Mouse (Mus musculus) kidney, postnatal 10 days (tissue): ENCODE data around the gene Rnf166.

Experiments
- DNase-seq: peaks from one replicate; pipeline ENCODE4 v3.0.0; 2021; ENCODE audit warnings: mixed read lengths

The Rnf166 gene

DNA sequence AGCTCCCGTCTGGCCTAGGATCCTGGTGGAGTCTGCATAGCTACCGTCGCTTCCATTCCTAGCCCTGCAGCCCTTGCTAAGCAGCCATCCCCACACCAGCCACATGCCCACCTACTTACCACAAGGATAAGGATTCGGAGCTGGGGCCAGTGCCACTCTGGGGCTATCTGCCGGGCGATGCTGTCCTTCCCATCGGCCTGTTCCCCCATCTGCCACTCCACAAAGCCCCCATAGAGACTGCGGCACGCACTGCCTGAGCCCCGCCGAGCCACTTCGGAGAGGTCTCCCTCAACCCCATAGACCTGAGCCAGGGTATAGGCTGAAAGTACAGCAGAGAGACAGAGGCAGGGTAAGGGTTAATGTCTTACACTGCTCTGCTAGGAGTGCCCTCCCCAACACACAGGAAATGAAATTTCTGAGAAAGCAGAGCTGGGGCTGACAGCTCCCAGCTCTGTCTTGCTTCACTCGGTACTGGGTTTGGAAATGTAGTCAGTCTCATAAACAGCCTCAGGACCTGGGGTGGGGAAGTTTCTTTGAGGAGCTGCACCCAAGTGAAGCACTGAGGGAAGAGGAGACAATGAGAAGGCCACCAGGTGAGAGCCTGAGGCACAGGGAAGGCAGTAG is 38.0 kb downstream of the Rnf166 start:
- DNase-seq: no peak

DNA sequence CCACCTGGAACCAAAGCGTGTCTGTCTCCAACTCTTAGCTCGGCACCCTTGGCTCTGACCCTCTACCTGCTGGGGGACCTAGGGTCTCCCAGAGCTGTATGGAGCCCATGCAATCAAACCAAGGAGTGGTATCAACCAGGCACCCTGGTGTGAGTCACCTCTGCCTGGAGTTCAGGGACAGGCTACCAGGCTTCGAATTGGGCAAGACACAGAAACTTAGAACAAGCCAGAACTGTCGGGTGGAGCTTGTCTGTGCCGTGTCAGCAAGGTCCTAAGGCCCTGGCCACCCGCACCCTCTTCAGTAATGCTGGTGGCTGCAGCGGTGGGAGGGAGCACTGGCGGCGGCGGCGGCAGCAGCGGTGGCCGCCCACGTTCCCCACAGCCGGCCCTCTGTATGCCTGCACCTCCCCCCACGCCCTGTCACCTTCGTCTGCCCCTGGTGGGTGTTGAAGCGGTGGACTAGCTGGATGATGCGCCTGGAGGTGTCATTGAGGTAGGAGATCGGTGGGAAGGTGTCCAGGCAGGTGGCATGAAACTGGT is 39.2 kb downstream of the Rnf166 start:
- DNase-seq: no peak

DNA sequence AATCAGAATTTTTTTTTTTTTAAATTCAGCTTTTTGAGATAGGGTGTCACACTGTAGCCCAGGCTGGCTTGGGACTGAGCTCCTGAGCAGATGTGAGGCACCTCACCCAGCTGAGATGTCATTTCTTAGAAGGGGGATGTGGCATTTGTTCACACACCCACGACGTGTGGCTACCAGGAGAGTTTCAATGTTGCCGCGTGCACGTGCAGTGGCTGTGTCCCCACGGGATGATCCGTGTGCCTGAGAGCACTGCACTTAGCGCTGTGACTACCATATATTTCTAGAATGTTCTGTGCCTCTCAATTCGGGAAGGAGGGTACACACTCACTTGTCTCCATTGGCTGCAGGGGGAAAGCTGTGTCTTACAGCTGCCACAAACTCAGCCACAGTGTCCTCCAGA is 39.7 kb downstream of the Rnf166 start:
- DNase-seq: no peak

DNA sequence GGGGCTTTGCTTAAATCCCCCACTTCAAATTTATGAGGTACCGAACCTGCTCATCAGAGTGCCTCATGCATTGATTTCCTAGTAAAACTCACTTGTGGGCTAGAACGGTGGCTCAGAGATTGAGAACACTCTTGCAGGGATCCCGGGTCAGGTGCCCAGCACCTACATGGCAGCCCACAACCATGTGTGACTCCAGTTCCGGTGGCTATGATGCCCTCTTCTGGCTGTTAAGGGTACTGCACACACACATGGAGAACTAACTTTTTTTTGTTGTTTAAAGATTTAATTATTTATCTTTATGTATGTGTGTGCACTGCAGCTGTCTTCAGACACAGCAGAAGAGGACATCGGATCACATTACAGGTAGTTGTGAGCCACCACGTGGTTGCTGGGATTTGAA is 40.5 kb downstream of the Rnf166 start:
- no peak for DNase-seq

DNA sequence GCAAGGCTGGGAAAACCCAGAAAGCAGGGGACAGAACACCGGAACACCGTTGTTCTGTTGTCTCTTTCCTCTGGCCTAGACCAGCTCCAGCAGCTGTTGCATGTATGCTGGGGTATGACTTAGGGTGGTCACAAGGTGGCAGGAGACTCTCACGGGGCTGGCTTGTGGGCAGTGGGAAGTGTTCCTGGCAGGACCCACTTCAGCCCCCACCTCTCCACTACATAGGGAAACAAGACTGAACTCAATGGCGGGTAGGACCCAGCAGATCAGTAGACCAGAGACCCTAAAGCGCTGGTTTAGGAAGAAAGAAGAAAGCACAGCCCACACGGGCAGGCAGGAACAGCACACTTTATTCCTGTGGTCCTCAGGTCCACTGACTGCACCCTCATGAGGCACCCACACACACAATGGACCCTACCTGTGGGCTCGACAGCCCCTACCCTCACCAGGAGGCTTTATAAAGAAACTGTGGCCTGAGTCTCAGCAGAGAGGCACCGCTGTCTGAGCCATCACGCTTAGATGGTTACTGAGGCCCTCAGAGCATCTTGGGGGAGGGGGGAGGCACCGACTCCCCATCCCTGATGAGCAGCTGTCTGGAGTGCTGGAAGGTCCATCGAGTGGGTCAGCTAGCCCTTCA is 42.5 kb downstream of the Rnf166 start:
- no peak for DNase-seq

DNA sequence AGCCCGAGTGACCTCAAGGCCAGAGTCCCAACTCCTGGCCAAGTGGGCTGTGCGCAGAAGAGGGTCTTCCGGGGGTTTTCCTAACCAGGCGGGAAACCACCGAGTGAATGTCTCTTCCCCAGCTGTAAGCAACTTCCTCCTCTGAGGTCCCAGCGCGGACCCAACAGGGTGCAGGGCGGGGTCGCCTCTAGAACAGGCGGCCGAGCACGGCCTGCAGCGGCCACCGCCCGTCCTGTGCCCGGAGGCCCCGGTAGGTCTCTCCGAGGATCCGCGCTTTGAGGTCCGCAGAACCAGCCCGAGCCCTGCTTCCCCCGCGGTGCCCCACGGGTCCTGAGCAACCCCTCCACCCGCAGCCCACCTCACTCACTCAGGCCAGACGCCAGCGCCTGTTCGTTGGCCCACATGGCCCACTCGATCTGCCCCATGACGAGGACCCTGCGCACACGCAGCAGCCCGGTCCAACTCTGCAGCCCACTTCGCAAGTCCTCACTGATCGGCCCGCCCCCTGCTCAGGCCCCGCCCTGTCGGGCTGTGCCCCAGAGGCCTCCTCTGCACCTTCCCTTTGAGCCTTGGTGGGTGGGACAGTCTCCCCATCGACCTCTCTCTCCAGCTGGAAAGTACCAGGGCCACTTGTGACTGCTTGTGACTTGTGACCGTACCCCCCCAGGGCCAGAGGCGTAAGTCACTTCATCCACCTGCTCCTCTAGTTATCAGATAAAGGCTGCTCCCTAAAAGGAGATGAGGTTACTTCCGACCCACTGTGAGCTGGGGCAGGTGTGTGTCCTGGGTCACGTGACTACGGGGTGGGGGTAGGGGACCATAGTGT is 43.2 kb downstream of the Rnf166 start, which contains the start of gene Cyba:
Gene Cyba, minus strand, starts transcription at position 488 of the 826 bp plus-strand sequence.
- DNase-seq: peak; percentile 90

DNA sequence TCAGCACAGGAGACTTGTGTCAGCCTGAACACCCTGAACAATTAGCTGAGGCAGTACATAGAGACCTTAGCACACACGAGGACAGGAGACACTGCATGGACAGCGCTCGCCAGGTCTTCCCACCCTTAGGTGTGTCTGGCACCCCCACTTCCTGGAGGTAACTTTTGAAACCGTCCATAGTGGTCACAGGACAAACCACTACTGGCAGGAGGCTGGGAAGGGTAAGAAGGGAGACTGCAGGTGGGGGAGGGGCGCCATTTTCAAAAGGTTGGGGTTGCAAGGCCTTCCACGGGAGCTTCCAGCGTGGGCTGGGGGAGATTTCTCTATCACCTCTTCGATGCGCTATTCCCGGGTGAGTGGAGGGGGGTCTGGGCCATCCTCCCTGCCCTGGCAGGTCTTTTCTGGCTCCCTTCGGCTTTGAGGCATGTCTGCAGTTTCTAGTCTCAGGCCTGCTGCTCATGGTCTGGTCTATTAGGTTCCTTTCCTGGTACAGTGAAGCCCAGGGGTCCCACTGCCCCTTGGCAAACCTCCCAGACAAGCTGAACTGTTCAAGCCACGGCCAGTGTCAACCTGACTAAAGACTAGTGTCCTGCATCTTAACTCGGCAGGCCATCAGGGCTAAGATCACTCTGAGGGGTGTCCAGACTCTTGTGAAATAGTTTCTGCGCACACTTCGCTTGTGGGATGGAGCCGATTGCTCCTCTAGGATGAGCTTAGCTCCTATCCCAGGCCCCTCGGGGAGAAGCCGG is 44.0 kb downstream of the Rnf166 start:
- DNase-seq: peak; percentile 69

DNA sequence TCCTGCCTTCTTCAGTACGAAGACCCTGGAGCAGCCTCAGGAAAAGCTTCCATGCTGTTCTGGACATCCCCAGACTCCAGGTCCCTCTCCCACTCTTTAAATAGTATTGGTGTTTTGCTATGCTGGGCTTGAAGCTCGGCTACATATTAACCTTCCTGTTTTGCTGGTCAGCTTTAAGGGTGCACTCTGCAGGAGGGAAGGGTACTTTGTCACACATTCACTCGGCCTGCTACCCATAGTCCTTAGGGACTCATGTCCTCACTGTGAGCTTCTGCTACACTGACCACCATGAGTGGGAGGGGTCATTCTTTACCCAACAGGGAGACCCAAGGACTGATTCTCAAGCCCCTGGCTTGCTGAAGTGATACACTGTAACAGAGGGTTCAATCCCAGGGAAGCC is 45.2 kb downstream of the Rnf166 start:
- peak; percentile 45 for DNase-seq

DNA sequence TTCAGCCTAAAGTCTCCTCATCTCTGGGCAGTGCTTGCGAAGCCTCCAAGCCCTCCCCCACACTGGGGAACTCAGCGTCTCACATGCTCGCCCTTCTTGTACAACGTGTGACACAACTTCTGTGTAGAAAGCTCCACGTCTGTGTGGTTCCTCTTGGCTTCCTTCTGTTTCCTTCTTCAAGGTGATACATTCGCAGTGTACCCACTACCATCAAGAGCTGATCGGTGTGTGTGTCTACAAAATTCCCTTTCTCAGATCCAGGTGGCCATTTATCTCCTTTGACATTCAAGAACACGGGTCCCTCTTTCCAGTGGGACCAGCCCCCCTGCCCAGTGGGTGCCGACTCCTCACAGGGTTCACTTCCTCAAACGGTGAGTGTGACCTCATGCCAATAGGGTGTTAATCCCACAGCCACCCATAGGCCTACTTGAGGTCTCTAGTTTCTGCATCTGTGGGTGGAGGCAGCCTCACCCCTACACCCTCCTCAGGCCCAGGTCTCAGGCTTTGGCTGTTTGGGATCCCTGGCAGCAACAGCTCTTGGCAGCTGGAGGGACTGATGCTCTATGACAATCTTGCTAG is 45.7 kb downstream of the Rnf166 start:
- DNase-seq: no peak

DNA sequence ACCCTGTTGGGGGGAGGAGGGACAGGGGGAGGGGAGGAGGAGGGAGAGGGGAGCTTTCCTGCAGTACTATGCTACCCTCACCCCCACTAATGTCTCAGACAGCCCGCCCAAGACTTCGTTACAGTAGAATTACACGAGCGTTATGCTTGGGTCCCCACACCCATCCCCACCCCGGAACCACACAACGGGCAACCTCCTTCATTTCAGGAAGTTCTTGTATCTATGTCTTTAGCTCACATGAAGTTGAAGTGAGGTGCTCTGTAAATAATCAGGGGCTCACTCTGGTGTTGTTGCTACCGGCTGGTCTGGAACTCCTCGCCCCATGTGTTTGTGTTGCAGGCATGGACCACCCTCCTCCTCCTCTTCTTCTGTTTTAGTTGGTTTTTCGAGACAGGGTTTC is 47.7 kb downstream of the Rnf166 start:
- no peak for DNase-seq

DNA sequence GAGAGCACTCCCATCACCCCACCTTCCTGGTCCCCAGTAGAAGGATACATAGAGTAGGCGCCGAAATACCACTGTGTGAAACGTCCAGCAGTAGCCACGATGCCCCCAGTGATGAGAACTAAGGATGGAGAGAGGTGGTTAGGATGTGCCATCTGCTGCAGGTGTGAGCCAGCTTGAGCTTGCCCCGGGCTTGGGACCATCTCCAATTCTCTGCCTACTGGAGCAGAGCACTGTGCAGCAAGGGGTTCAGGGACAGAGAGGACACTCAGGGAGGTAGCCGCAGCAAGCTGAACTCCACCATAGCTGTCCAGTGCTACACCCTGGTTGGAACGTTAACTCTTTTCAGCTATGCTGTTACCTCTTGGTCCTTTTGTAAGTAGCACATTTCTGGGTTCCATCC is 48.3 kb downstream of the Rnf166 start:
- DNase-seq: no peak

DNA sequence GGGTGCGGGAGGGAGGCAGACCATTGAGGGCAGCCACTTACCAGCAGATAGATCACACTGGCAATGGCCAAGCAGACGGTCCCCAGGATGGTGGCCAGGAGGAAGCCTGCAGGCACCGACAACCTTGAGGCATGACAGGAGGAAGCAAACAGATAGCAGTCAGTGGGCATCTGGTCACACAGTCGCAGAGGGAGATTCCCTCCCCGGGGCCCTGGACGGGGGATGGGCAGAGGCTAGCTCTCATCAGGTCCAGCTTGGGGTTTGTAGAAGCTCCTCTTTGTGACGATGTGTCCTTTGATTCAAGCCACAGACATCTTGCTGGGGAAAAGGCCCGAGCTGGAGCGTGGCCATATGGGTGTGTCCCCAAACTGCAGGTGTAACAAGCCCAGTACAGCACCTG is 49.7 kb downstream of the Rnf166 start:
- no peak for DNase-seq

DNA sequence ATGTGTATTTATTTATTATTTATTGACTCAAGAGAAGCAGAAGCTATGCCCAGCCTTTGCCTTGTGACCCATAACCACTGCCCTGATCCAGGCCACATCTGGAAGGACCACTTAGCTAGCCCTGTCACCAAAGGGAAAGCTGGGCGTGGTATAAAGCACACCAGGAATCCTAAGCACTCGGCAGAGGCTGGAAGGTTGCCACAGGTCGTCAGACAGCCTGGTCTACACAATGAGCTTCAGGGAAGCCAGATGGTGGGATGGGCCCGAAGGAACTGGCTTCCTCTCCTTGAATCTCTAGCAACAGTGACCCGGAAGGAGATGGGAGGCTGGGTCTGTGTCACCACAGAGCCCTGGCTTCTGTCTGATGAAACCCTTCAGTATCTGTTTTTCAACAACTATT is 52.2 kb downstream of the Rnf166 start:
- DNase-seq: peak; percentile 81

DNA sequence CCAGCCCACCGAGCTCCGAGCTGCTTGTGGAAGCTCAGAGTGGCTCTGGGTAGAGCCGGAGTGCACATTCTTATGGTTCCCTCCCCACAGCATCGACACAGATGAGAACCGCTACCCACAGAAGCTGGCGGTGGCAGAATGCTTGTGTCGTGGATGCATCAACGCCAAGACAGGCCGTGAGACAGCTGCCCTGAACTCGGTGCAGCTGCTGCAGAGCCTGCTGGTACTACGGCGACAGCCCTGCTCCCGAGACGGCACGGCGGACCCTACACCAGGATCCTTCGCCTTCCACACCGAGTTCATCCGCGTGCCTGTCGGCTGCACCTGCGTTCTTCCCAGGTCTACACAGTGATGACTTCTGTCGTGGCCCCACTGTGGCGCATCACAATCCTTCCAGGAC is 52.6 kb downstream of the Rnf166 start:
- DNase-seq: no peak

DNA sequence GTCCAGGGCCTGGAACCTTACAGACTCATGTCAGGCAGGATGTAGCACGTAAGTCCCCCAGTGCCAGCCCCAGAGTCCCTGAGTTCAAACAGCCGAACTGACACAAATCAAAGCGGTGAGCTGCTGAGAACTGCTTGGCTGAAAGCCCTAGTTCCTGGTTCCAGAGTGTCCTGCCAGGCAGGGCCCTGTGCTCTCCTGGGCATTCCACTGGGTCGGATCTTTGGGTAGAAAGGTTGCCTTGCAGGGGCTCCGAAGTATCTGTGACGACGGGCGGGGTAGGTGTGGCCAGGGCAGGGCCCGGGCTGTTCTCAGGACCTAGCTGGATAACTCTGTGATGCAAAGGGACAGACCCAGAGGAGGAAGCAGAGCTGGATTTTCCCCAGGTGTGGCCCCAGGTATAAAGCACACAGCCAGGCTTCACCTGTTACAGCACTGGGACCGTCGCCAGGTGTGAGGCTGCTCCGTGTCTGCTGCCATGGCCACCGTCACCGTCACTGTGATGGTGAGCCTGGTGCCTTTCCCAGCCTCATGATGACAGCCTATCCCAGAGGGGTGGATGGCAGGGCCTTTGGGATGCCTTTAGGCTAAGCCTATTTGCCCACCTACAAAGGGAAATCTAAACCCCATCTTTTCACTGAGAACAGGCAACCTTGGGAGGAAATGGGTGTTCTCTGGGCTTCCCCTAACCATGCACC is 54.3 kb downstream of the Rnf166 start, which contains the start of gene Il17c:
Gene Il17c, plus strand, starts transcription at position 645 of the 695 bp plus-strand sequence.
- DNase-seq: no peak

DNA sequence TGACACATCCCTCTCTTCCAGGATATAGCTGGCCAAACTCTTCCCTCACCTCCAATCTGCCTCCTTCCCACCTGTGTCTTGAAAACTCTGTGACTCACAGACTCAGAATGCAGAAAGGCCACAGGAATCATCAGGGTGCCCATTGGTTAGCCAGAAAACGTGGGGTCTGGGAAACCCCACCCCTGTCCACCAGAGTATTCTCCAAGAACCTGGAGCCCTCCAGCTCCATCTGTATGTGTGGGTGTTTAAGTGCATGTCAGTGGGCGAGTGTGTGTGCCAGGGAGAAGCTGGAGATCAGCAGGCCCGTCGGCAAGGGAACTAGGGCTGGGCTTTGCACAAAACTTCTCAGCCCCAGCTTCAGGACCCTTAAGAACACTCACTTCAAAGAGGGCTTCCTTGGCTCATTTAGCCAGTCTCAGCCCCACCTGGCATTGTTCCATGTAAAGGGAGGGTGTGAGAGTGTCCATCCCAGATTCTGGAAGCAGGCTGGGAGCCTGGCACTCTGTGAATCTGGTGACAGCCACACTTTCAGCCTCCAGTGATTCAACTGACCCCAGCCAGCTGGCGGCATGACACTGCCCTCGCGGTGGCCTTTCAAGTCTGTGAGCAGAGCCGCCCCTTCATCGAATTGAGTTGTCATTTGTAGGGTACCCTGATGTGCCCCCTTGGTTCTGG is 55.8 kb downstream of the Rnf166 start:
- no peak for DNase-seq
